Mouse (Mus musculus): ENCODE data around the gene Ulk4.

- TF ChIP-seq CTCF (IDR thresholded peaks at IDR 0.05): peak; percentile 84
- TF ChIP-seq EP300 (IDR thresholded peaks at IDR 0.05): no peak
These were observed 28.8 kb downstream of the Ulk4 start for GRCm38 (mm10) chr9:121247956-121248775.

Data from lung, postnatal 0 days (tissue).